Mouse (Mus musculus): Measurements from ENCODE around the gene Nlrp9b. TPM values are rescaled to one million over a fixed set of nuclear protein-coding genes. Genes with fewer than 3 reads are reported as not detected.

Gene Nlrp9b
- total RNA-seq (2023), result not detected

GRCm38 (mm10) chr7:19991165-19991564 lies at the start of gene Nlrp9b:
Nlrp9b (plus strand) TSS chr7:19991465.

GRCm38 (mm10) chr7:19950589-19950988 lies 40.7 kb upstream of the Nlrp9b start, which contains the start of gene Igsf23:
Igsf23 (minus strand) TSS chr7:19950756.

GRCm38 (mm10) chr7:19964985-19965579 lies 26.2 kb upstream of the Nlrp9b start, which contains the start of gene Ceacam20:
Ceacam20 (plus strand) TSS chr7:19965412.

GRCm38 (mm10) chr7:20099380-20099779 lies 108.1 kb downstream of the Nlrp9b start, which contains the start of gene Vmn1r91:
Vmn1r91 (plus strand) TSS chr7:20099680.

GRCm38 (mm10) chr7:20122479-20122878 lies 131.2 kb downstream of the Nlrp9b start, which contains the start of gene Gm16442:
Gm16442 (minus strand) TSS chr7:20122579.

Other genes with a start within 250 kb of the Nlrp9b start
- under 1 TPM; 0.38 to 0.55 TPM for gene Nectin2, start 241.0 kb upstream of the Nlrp9b start, total RNA-seq (2023)
- not detected for gene Bcam, start 220.4 kb upstream of the Nlrp9b start, total RNA-seq (2023)
- gene Cblc, start 194.7 kb upstream of the Nlrp9b start, total RNA-seq (2023), result not detected
- gene Bcl3, start 168.7 kb upstream of the Nlrp9b start, total RNA-seq (2023), result 10 to 100 TPM; 19.6 to 41.8 TPM
- gene Gm19345, start 139.5 kb upstream of the Nlrp9b start, total RNA-seq (2023), result not detected
- 1 to 10 TPM; 1.3 to 1.7 TPM for gene Ceacam16, start 130.2 kb upstream of the Nlrp9b start, total RNA-seq (2023)
- under 1 TPM; 0.68 TPM for gene Ceacam19, start 103.5 kb upstream of the Nlrp9b start, total RNA-seq (2023)
- gene Pvr, start 70.3 kb upstream of the Nlrp9b start, total RNA-seq (2023), result 1 to 10 TPM; 4.1 to 5.1 TPM
- not detected for gene Igsf23, start 40.7 kb upstream of the Nlrp9b start, total RNA-seq (2023)
- gene Ceacam20, start 26.1 kb upstream of the Nlrp9b start, total RNA-seq (2023), result not detected
- not detected for gene Vmn1r91, start 108.2 kb downstream of the Nlrp9b start, total RNA-seq (2023)
- not detected for gene Gm16442, start 131.1 kb downstream of the Nlrp9b start, total RNA-seq (2023)
- not detected for gene Vmn1r93, start 147.6 kb downstream of the Nlrp9b start, total RNA-seq (2023)
- not detected for gene Vmn1r94, start 176.9 kb downstream of the Nlrp9b start, total RNA-seq (2023)
- not detected for gene Vmn1r95, start 202.2 kb downstream of the Nlrp9b start, total RNA-seq (2023)
- gene Gm6164, start 214.1 kb downstream of the Nlrp9b start, total RNA-seq (2023), result not detected
- gene Gm4498, start 242.4 kb downstream of the Nlrp9b start, total RNA-seq (2023), result not detected